In genomic region chr15:85675736-85676135, GRCm38 (mm10) we compare ENCODE assay signal across 11 mouse cellular contexts. TPM values are rescaled to one million over a fixed set of nuclear protein-coding genes. Genes with fewer than 3 reads are reported as not detected.
A peak's percentile ranks its signal among the peaks of the same experiment; 100 is the strongest.
DNase-seq lines count a peak whose midpoint lies in the region; ATAC-seq and TF ChIP-seq lines count a peak whose summit lies in the region.
"Had no signal": no experiment of that assay in that cellular context is flagged by ENCODE, and none has a peak within 500 bp of the region (broad histone marks: within the 10 kb centered on the region; RNA-seq: fewer than 3 reads in every experiment).

No protein-coding gene starts in this region.

- no peak for TF ChIP-seq POLR2A in small intestine, adult 2 months (IDR thresholded peaks at IDR 0.05; ENCODE audit: low read depth, low read length)

- 87% methylated on average over 5 of the region's 5 CpGs for WGBS in midbrain, embryonic 14.5 days
- WGBS in midbrain, embryonic 10.5 days = 83% methylated on average over 5 of the region's 5 CpGs
- 8% methylated on average over 5 of the region's 5 CpGs for WGBS in small intestine, adult 2 months

- no peak for ATAC-seq in midbrain, embryonic 14.5 days (ENCODE audit: low FRiP score, low TSS enrichment)
- ATAC-seq in megakaryocyte progenitor cell, adult 5-6 weeks (replicated peaks; ENCODE audit: poor library complexity) = no peak

- H3K27ac ChIP-seq in midbrain, embryonic 14.5 days (replicated peaks; ENCODE audit: low read depth, low read length) = no peak overlapping the region
- H3K27ac ChIP-seq in midbrain, embryonic 10.5 days (replicated peaks) = no peak overlapping the region
- H3K27ac ChIP-seq in small intestine, adult 2 months (ENCODE audit: insufficient read depth, low read depth, low read length) = peak overlapping the region; percentile 83
- H3K27ac ChIP-seq: midbrain, embryonic 12.5 days had no signal

- intact Hi-C loops in gastrocnemius, postnatal 14 days (cut with DNase I; ENCODE audit: low total_unique reads) = loop anchor here (2.0 kb wide), 1 partner anchor 33 kb away; no protein-coding TSS in a partner anchor

- peaks cover 21% of the 10 kb centered on the region; the same call in 1 of the 2 replicates for H3K27me3 ChIP-seq in midbrain, embryonic 14.5 days (ENCODE audit: control insufficient read depth, insufficient read depth, low read length)
- H3K27me3 ChIP-seq in midbrain, embryonic 10.5 days (ENCODE audit: low read depth, poor library complexity, severe bottlenecking) = peaks cover 100% of the 10 kb centered on the region
- H3K27me3 ChIP-seq in small intestine, adult 2 months (ENCODE audit: control insufficient read depth, insufficient read depth, low read length) = no peaks in the 10 kb centered on the region

- no peak overlapping the region for H3K4me3 ChIP-seq in midbrain, embryonic 14.5 days (replicated peaks; ENCODE audit: low read depth, low read length)
- no peak overlapping the region for H3K4me3 ChIP-seq in midbrain, embryonic 10.5 days
- peak overlapping the region; percentile 27 for H3K4me3 ChIP-seq in small intestine, adult 2 months (ENCODE audit: low read depth, low read length)
- H3K4me3 ChIP-seq: midbrain, embryonic 12.5 days had no signal

- no peak for TF ChIP-seq CTCF in small intestine, adult 2 months (IDR thresholded peaks at IDR 0.05; ENCODE audit: extremely low read depth, insufficient read length, insufficient replicate concordance, low read depth, low read length)

- H3K36me3 ChIP-seq in midbrain, embryonic 14.5 days (ENCODE audit: control insufficient read depth, insufficient read depth, low read length) = no peaks in the 10 kb centered on the region
- no peaks in the 10 kb centered on the region for H3K36me3 ChIP-seq in midbrain, embryonic 10.5 days
- peaks cover 23% of the 10 kb centered on the region for H3K36me3 ChIP-seq in small intestine, adult 2 months (ENCODE audit: control insufficient read depth, insufficient read depth, low read length)
- H3K36me3 ChIP-seq: midbrain, embryonic 12.5 days had no signal

- no peak overlapping the region; the same call in 1 of the 2 replicates for H3K9ac ChIP-seq in midbrain, embryonic 14.5 days (replicated peaks; ENCODE audit: low read length)
- H3K9ac ChIP-seq: midbrain, embryonic 12.5 days had no signal

- peaks cover 22% of the 10 kb centered on the region for H3K4me1 ChIP-seq in midbrain, embryonic 14.5 days (ENCODE audit: control insufficient read depth, insufficient read depth, low read length)
- H3K4me1 ChIP-seq in midbrain, embryonic 10.5 days = peaks cover 12% of the 10 kb centered on the region
- H3K4me1 ChIP-seq in small intestine, adult 2 months (ENCODE audit: control insufficient read depth, insufficient read depth, insufficient read length, low read length) = peaks cover 34% of the 10 kb centered on the region

- H3K4me2 ChIP-seq in midbrain, embryonic 14.5 days (ENCODE audit: low read length) = peak overlapping the region; percentile 80
- H3K4me2 ChIP-seq: midbrain, embryonic 12.5 days had no signal

- H3K9me3 ChIP-seq in midbrain, embryonic 14.5 days (ENCODE audit: control insufficient read depth, low read length) = no peaks in the 10 kb centered on the region
- H3K9me3 ChIP-seq in midbrain, embryonic 10.5 days (replicated peaks) = no peaks in the 10 kb centered on the region
- H3K9me3 ChIP-seq: midbrain, embryonic 12.5 days had no signal

- peak; percentile 5 for DNase-seq in gastrocnemius, postnatal 14 days
- DNase-seq in gastrocnemius, postnatal 10 days = no peak
- DNase-seq in midbrain, embryonic 14.5 days = no peak
- no peak for DNase-seq in midbrain, embryonic 10.5 days (ENCODE audit: low spot score)
- peak; percentile 93 for DNase-seq in kidney, adult 9 months
- DNase-seq in c-Kit-positive CD71-positive TER-119-positive erythroid progenitor cells, embryonic 14.5 days (ENCODE audit: low spot score) = no peak
- DNase-seq: adrenal gland, postnatal 10 days; thymus, adult 2 months had no signal

RNA-seq across cellular contexts. Expression of gene Ppara, which starts 59.0 kb away (rescaled TPM):
- 10 to 100 TPM in 1 of 2 experiments, 1 to 10 TPM in 1; 6.3 to 16.3 TPM for total RNA-seq in gastrocnemius, postnatal 14 days (2021)
- 1 to 10 TPM; 5.0 to 6.5 TPM for total RNA-seq in gastrocnemius, postnatal 10 days (2021)
- 0.89 and 1.2 TPM in 2 replicates for polyA plus RNA-seq in midbrain, embryonic 14.5 days (2014; fragmentation: Nextera tagmentation; extraction: Ambion mirVana)
- polyA plus RNA-seq in midbrain, embryonic 10.5 days (2016; fragmentation: Nextera tagmentation; extraction: Ambion mirVana) = 0.51 and 0.78 TPM in 2 replicates
- 3.7 and 7.2 TPM in 2 replicates for polyA plus RNA-seq in small intestine, adult 2 months (2012; rRNA removed)
- not detected in 2 replicates for total RNA-seq in megakaryocyte progenitor cell, adult 5-6 weeks (2015)
- not detected in 2 replicates for total RNA-seq in megakaryocyte progenitor cell, adult 5-6 weeks (2017)

Comparison
In these comparisons a context has a peak if more than half of its experiments do, and no peak if none do; other contexts are left out.
1. DNase-seq: peak in gastrocnemius, postnatal 14 days (single experiment) and kidney, adult 9 months (single experiment); none in gastrocnemius, postnatal 10 days (single experiment), midbrain, embryonic 14.5 days (single experiment), midbrain, embryonic 10.5 days (single experiment) and c-Kit-positive CD71-positive TER-119-positive erythroid progenitor cells, embryonic 14.5 days (single experiment).
2. RNA of gene Ppara, which starts 59.0 kb away (total RNA-seq): 6.3 to 16.3 TPM in gastrocnemius, postnatal 14 days and 5.0 to 6.5 TPM in gastrocnemius, postnatal 10 days; not detected in megakaryocyte progenitor cell, adult 5-6 weeks; every median in the first group is over 4 times any median in the second.